Mouse (Mus musculus): ENCODE measurements around the gene Ifitm2. TPM values are rescaled to one million over a fixed set of nuclear protein-coding genes. Genes with fewer than 3 reads are reported as not detected.

The Ifitm2 gene
- polyA plus RNA-seq, 1 experiment, result 279 TPM

GRCm38 (mm10) chr7:140943356-140943755 is 12.4 kb downstream of the Ifitm2 start:
- no peaks in the 10 kb centered on the region for H3K27me3 ChIP-seq (ENCODE audit: control insufficient read depth, insufficient read depth, low read length)
- H3K4me3 ChIP-seq (ENCODE audit: extremely low read depth, insufficient read depth, insufficient read length), result no peak overlapping the region
- 77% methylated on average over 4 of the region's 4 CpGs for WGBS
- no peak for TF ChIP-seq CTCF (IDR thresholded peaks at IDR 0.05; ENCODE audit: extremely low read depth, insufficient read depth, insufficient read length, insufficient replicate concordance)
- TF ChIP-seq POLR2A (IDR thresholded peaks at IDR 0.05; ENCODE audit: low read depth, low read length), result no peak
- no peak for DNase-seq (ENCODE audit: low read depth in 1 of 2, low spot score in 2 of 2)
- peak overlapping the region; percentile 89; the same call in 1 of the 2 replicates for H3K27ac ChIP-seq (ENCODE audit: insufficient read depth, low read length)
- peaks cover 26% of the 10 kb centered on the region; the same call in 1 of the 2 replicates for H3K4me1 ChIP-seq (ENCODE audit: control insufficient read depth, insufficient read depth, insufficient read length)
- no peaks in the 10 kb centered on the region for H3K36me3 ChIP-seq (ENCODE audit: control insufficient read depth, insufficient read depth, low read length)

DNA sequence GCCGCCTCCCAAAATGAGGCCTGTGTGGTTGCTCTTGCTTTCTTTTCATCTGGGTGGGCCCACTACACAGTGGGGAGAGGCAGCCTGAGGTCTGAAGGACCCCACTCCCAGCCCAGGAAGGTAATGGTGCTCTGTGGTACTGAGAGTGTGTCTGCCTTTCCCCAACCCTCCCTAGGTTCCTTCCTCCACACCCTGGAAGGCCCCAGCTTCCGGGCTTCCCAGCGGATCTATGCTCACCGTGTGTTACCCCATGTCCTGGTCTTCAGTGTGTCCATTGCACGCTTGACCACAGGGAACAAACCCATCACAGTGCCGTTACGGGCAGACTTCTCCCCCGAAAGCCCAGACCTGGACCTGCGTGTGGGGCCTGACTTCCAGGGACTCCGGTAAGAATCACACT is 13.0 kb downstream of the Ifitm2 start:
- H3K27me3 ChIP-seq (ENCODE audit: control insufficient read depth, insufficient read depth, low read length), result no peaks in the 10 kb centered on the region
- TF ChIP-seq POLR2A (IDR thresholded peaks at IDR 0.05; ENCODE audit: low read depth, low read length) (no peak), CTCF (IDR thresholded peaks at IDR 0.05; ENCODE audit: extremely low read depth, insufficient read depth, insufficient read length, insufficient replicate concordance) (no peak)
- H3K4me3 ChIP-seq (ENCODE audit: extremely low read depth, insufficient read depth, insufficient read length), result no peak overlapping the region
- DNase-seq (ENCODE audit: low read depth in 1 of 2, low spot score in 2 of 2), result no peak
- no peaks in the 10 kb centered on the region for H3K36me3 ChIP-seq (ENCODE audit: control insufficient read depth, insufficient read depth, low read length)
- H3K4me1 ChIP-seq (ENCODE audit: control insufficient read depth, insufficient read depth, insufficient read length), result peaks cover 22% of the 10 kb centered on the region; the same call in 1 of the 2 replicates
- WGBS, result 82% methylated on average over 10 of the region's 10 CpGs
- H3K27ac ChIP-seq (ENCODE audit: insufficient read depth, low read length), result peak overlapping the region; percentile 89; the same call in 1 of the 2 replicates

- no peak for DNase-seq (ENCODE audit: low read depth in 1 of 2, low spot score in 2 of 2)
- TF ChIP-seq POLR2A (IDR thresholded peaks at IDR 0.05; ENCODE audit: low read depth, low read length) (no peak), CTCF (IDR thresholded peaks at IDR 0.05; ENCODE audit: extremely low read depth, insufficient read depth, insufficient read length, insufficient replicate concordance) (no peak)
- Histone ChIP-seq H3K36me3 (ENCODE audit: control insufficient read depth, insufficient read depth, low read length) (no peaks in the 10 kb centered on the region), H3K4me3 (ENCODE audit: extremely low read depth, insufficient read depth, insufficient read length) (peak overlapping the region; percentile 60; the same call in 1 of the 2 replicates), H3K27me3 (ENCODE audit: control insufficient read depth, insufficient read depth, low read length) (no peaks in the 10 kb centered on the region), H3K27ac (ENCODE audit: insufficient read depth, low read length) (peak overlapping the region; percentile 89), H3K4me1 (ENCODE audit: control insufficient read depth, insufficient read depth, insufficient read length) (peaks cover 18% of the 10 kb centered on the region; the same call in 1 of the 2 replicates)
- 58% methylated on average over 9 of the region's 9 CpGs for WGBS
Measured at GRCm38 (mm10) chr7:140942341-140942740, 13.4 kb downstream of the Ifitm2 start.

- DNase-seq (ENCODE audit: low read depth in 1 of 2, low spot score in 2 of 2), result peak; percentile 78 to 85
- H3K36me3 ChIP-seq (ENCODE audit: control insufficient read depth, insufficient read depth, low read length), result no peaks in the 10 kb centered on the region
- peaks cover 9% of the 10 kb centered on the region; the same call in 1 of the 2 replicates for H3K4me1 ChIP-seq (ENCODE audit: control insufficient read depth, insufficient read depth, insufficient read length)
- WGBS, result under 1% methylated on average over 33 of the region's 33 CpGs
- peak within 1 kb of the TSS; percentile 60 for H3K4me3 ChIP-seq (ENCODE audit: extremely low read depth, insufficient read depth, insufficient read length)
- TF ChIP-seq POLR2A (IDR thresholded peaks at IDR 0.05; ENCODE audit: low read depth, low read length), result peak; percentile 37; the same call in 1 of the 2 replicates
- peak; percentile 78 for TF ChIP-seq CTCF (IDR thresholded peaks at IDR 0.05; ENCODE audit: extremely low read depth, insufficient read depth, insufficient read length, insufficient replicate concordance)
- no peaks in the 10 kb centered on the region for H3K27me3 ChIP-seq (ENCODE audit: control insufficient read depth, insufficient read depth, low read length)
- peak within 1 kb of the TSS; percentile 89 for H3K27ac ChIP-seq (ENCODE audit: insufficient read depth, low read length)
Measured at GRCm38 (mm10) chr7:140941222-140942051, 14.3 kb downstream of the Ifitm2 start, which contains the start of gene Pgghg. Gene Pgghg, plus strand, starts transcription at chr7:140941391.

GRCm38 (mm10) chr7:140939669-140940171 is 16.1 kb downstream of the Ifitm2 start:
- H3K4me3 ChIP-seq (ENCODE audit: extremely low read depth, insufficient read depth, insufficient read length), result no peak overlapping the region
- H3K36me3 ChIP-seq (ENCODE audit: control insufficient read depth, insufficient read depth, low read length), result no peaks in the 10 kb centered on the region
- no peak overlapping the region for H3K27ac ChIP-seq (ENCODE audit: insufficient read depth, low read length)
- DNase-seq (ENCODE audit: low read depth in 1 of 2, low spot score in 2 of 2), result no peak
- no peaks in the 10 kb centered on the region for H3K27me3 ChIP-seq (ENCODE audit: control insufficient read depth, insufficient read depth, low read length)
- WGBS, result 90% methylated on average over 8 of the region's 8 CpGs
- peaks cover 8% of the 10 kb centered on the region; the same call in 1 of the 2 replicates for H3K4me1 ChIP-seq (ENCODE audit: control insufficient read depth, insufficient read depth, insufficient read length)
- TF ChIP-seq CTCF (IDR thresholded peaks at IDR 0.05; ENCODE audit: extremely low read depth, insufficient read depth, insufficient read length, insufficient replicate concordance) (no peak), POLR2A (IDR thresholded peaks at IDR 0.05; ENCODE audit: low read depth, low read length) (no peak)

DNA sequence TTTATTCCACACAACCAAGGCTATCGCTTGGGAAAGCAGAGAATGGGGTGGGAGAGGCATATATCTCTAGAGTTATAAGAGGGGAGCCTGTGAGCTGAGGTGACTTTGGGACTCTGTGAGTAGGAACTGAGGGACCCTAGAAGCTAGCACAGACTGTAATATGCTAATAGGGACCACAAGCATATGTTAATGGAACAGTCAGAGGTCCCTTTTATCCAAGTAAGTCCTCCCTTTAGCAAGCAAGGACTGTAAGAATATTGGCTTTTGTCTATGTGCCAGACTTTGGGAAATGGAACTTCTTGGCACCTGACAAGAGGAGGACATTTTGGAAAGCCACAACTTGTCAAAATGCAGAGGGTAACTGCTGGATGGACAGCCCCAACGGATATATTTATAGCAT is 16.9 kb downstream of the Ifitm2 start:
- Histone ChIP-seq H3K4me1 (ENCODE audit: control insufficient read depth, insufficient read depth, insufficient read length) (peaks cover 8% of the 10 kb centered on the region; the same call in 1 of the 2 replicates), H3K4me3 (ENCODE audit: extremely low read depth, insufficient read depth, insufficient read length) (no peak overlapping the region)

More for the DNA sequence above, 16.9 kb downstream of the Ifitm2 start:
- no peak overlapping the region for H3K27ac ChIP-seq (ENCODE audit: insufficient read depth, low read length)
- no peaks in the 10 kb centered on the region for H3K27me3 ChIP-seq (ENCODE audit: control insufficient read depth, insufficient read depth, low read length)
- TF ChIP-seq POLR2A (IDR thresholded peaks at IDR 0.05; ENCODE audit: low read depth, low read length) (no peak), CTCF (IDR thresholded peaks at IDR 0.05; ENCODE audit: extremely low read depth, insufficient read depth, insufficient read length, insufficient replicate concordance) (no peak)
- H3K36me3 ChIP-seq (ENCODE audit: control insufficient read depth, insufficient read depth, low read length), result no peaks in the 10 kb centered on the region
- WGBS, result 79% methylated on average over 2 of the region's 2 CpGs
- no peak for DNase-seq (ENCODE audit: low read depth in 1 of 2, low spot score in 2 of 2)
